Mouse (Mus musculus) megakaryocyte, adult 5-6 weeks (primary cell): ENCODE measurements around the gene Plin4. TPM values are rescaled to one million over a fixed set of nuclear protein-coding genes. Genes with fewer than 3 reads are reported as not detected.

Source experiments
- ATAC-seq: 2 replicates; pipeline ENCODE4 v1.8.0; 2016; ENCODE audit warnings: mild to moderate bottlenecking, inconsistent platforms; ENCODE audit not compliant: poor library complexity, severe bottlenecking
- total RNA-seq, 2 experiments: library from RNA; stranded (forward) in 1 of 2; stranded (reverse) in 1 of 2; fragments of 153-499, 151-499 nt in 1 of 2; fragments of 221-1000, 200-1000 nt in 1 of 2; gene quantifications; 2 replicates each; pipeline versions ENCODE4 v1.2.3 to v1.2.4; 2015 to 2017

The Plin4 gene
- 0.09 TPM in 2 replicates for total RNA-seq (2015)
- 0.18 TPM in 1 of 2 replicates, not detected in the other for total RNA-seq (2017)

DNA sequence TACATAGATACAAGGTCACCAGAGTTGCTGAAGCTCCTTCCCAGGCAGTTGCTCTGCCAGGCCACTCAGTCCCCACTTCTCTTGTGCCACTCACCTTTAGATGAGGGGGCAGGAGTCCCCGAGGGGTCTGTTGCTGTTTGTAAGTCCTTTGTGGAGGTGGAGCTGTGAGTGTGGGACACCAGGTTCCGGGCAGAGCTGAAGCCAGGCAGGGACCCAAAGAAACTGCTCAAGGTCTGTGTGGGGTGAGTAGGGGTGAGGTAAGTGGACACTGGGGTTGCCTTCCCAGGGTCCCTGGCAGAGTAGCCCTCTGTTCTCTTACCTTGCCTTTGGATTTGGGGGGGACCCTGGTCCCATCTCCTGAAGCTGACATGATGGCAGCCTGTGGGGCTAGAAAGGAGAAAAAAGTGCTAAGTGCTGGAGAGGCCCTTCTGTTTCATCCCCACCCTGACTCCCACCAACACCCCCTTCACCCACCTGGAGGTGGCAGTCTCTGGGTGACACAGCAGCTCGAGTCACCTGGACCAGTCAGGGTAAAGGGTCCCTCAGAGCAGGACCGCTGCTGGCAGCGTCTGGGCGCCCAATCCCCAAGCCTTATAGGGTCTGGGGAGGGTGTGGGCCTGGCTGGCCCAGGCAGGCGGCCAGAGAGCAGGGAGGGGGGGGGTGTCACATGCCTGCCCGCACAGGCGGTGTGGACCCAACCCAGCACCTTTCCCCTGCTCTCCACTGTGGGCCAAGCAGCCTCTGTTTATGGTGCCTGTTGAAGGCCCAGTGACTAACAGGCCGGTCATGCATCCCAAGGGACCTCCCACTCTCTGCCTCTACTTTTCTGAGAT is at the start of gene Plin4:
Plin4 (minus strand) TSS at position 585 of the 833 bp plus-strand sequence.
- ATAC-seq = no peak

DNA sequence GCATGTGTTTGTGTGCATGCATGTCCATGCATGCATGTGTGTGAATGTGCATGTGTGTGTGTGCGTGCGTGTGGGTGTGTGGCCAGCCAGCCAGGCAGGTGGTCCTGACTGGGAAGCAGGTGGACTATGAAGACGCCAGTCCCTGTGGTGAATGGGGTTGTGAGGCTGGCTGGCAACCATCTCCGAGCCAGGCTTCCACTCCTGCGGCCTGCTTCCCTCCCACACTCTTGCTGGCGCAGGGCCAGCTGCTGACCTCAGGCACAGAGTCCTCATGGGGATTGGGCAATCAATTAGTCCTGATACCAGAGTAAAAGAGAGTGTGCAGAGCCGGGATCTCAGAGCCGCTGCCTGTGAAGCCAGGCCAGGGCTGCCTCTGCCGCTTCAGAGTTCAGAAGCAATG is 44.0 kb upstream of the Plin4 start:
- peak; percentile 68 for ATAC-seq

DNA sequence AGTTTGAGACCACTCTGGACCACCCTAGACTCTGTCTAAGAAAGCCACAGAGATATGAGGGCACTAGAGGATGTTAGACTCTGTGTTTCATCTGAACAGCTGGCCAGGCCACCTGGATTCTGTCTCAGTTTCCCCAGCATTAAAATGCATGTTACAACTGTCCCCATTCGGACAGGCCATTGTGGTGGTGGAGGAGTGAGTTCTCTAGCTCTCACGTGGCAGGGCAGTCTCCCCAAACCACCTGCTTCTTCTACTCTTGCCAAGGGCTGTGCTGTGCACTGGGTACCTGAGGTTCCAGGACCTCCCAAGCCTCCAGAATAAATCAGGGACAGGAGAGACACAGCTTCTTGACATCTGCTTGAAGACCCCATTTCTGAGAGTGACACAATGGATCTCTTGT is 40.3 kb upstream of the Plin4 start:
- ATAC-seq = no peak

DNA sequence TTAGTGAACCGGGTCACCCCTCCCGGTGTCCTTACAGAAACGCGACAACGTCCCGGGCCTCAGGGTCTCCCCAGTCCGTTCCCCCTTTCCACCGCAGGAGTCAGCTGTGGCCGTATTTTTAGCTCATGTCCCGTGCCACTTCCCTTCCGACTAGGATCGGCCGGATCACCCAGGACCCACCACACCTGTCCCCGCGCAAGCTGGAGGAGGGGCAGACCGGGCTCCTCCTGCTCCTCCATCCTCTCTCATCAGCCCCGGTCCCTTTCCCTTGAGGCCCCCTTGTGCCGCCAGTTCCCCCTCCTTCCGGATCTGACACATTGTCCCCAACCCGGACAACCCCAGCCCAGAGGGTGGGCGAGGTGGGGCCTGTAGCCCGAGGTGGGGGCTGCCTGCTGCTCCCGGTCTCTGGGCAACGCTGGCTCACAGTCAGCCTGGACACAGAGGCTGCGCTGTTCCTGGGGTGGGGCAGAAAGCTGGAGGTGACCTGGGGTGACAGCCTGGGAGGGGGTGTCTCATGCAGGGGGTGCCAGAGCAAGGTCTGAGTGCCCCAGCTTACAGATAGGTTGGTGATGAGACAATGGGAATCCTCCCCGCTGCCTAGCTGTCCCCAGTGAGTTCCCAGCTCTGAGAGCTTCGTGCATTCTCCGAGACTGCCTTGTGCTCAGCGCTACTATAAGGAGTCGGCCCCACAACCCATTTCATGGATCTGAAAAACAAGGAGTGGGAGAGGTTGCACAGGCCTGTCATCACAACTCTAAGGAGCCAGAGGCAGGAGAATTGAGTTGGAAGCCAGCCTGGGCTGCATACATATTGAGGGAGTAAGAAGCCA is 39.4 kb upstream of the Plin4 start:
- no peak for ATAC-seq

DNA sequence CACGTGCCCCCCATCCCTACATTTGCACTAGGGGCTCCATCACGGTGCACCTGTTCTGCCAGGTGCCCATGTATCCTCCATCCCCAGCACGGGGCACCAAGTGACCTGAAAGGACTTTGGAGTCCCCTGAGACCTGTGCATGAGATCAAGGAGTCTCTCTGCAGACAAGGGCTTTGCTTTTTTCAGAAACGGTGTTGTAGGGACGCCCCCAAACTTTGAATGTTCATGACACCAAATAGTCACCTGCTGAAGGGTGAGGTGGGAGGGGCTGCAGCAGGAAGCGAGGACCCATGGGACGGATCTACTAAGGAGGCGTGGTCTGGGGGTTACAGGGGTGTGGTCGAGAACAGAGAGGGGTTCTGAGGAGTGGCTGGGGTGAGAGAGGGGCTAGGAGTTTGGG is 38.7 kb upstream of the Plin4 start:
- no peak for ATAC-seq

DNA sequence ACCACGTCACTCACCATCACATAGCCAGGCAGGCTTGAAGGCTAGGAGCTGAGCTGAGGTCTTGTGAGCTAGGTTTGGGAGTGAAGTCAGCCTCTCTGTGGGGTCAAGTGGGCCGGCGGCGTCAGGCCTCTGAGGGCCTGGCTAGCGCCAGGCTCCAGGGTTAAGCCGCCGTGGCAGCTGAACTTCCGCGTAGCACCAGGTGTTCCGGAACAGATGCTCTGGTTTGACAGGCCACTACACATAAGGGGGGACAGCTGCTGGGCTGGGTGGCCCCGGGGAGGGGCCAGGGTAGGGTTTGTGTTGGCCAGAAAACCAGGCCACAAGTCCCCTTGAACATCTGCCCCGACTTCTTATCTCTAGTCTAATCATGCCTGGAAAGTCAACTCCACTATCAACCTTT is 37.8 kb upstream of the Plin4 start:
- ATAC-seq = no peak

DNA sequence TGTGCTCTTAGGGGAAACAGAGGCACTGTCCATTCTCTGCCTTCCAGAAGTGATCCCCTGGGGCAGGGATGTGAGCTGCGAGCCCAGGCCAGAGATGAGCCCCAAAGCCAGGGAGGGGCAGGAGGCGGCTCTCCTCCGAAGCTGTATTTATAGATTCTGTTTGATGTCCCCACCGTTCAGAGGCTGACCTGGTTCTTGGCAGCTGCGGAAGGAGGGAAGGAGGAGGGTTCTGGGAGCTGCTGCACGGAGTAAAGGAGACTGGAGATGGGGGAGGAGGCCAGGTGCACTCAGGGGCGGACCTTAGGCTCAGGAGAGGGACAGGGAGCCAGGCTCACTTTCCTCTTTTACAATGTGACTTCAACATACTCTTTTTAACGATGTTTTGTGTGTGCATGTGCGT is 36.5 kb upstream of the Plin4 start:
- ATAC-seq = no peak

DNA sequence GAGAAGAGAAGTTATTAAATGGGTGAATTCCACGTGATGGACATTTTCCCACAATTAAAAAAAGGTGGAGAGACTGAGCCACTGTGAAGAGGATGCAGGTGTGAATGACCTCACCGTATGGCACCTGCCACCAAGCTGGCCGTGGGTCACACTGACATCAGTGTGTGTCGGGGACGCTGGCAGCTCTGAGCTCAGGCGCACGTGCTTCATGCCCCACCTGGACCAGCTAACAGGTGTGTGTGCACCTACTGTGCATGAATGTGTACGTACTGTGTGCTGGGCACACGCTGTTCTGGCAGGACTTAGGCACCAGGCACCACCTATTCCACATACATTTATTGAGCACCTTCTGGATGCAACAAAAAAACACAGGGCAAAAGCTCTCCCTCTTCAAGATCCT is 34.9 kb upstream of the Plin4 start:
- ATAC-seq = no peak

DNA sequence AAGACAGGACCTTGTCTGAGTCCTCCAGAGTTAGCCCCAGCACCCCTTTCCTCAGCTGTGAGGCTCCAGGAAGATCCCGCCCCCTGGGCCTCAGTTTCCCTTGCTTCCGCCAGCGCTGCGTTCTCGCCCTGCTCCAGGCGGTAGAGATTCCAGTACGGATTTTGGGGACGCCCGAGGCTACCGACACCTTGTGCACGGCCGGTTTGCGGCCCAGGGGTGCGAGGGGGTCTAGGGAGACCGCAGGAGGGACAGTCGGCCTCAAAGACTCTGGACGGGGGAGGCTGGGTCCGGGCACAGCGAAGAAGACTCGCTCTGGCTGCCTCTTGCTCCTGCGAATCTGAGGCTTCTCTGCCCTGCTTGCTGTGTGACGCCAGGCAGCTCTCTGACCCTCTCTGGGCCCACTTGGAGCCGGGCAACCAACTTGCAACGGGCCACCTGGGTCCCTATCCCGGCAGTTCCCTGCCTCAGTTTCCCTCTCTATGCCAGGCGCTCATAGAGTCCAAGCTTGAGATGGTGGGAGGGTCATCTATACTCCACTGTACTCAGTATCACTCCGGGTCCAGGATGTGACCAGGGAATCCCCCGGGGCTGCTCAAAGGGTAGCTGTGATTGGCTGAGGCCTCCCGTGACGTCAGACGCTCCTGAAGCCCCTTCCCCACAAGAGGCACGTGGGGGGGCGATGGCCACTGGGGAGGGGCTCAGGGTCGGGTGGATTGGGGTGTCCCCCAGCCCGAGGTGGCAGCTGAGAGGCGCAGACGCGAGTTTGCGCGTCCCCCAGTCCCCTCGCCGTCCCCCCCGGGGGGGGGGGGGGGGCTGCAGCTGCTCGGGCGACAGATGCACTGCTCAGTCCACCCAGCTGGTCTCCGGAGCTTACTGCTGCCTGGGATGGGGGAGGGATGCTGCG is 32.4 kb upstream of the Plin4 start:
- ATAC-seq = no peak

DNA sequence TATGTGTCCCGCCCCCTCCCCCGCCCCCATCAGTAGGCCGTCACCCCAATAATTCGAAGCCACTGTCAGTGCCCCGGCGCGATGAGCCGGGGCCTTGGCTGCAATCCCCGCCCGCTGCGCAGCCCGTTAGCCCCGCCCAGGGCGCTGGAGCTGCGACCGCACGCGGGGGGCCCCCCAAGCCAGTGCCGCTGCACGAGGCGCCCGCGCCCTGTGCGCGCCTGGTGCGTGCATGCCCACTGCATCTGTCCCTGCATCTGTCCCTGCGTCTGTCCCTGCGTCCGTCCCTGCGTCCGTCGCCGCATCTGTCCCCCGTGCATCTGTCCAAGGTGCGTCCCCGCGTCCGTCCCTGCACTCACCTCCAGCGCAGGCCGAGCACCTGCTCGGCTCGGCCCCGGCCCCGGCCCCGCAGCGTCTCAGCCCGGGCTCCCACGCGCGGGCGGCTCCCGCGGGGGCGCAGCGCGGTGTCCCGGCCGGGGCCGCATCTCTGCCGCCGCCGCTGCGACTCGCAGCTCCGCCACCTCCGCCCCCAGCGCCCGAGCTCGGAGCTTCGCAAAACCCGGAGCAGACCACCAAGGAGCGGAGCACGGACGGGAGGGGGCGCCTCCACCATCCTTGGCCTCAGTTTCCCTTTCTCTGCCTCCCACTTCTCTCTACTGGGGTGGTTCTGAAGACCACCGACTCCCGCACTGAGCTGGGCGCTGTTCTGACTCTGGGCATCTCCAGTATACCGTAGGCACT is 30.4 kb upstream of the Plin4 start, which contains the start of gene Sema6b:
Sema6b (minus strand) TSS at position 486 of the 738 bp plus-strand sequence.
- ATAC-seq = 0 out of 2 replicates have a peak, but pooled peaks have one; percentile 20

DNA sequence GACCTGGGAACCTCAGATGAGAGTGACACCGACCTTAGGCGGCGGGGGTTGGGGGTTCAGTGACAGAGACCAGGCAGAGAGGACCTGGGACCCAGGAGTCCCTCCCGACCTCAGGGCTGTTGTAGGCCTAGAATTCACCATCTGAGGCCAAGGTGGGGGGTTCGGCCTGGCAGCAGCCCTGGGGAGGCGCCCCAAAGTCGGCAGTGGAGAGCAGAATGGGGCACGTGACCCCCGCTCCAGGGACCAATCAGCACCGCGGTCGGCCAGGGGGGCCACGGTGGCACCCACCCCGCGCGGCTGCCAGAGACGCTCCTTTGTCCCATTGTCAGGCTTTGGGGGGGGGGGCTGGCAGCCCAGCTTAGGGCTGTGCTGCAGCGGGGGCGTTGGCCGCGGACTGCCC is 29.8 kb upstream of the Plin4 start:
- no peak for ATAC-seq

DNA sequence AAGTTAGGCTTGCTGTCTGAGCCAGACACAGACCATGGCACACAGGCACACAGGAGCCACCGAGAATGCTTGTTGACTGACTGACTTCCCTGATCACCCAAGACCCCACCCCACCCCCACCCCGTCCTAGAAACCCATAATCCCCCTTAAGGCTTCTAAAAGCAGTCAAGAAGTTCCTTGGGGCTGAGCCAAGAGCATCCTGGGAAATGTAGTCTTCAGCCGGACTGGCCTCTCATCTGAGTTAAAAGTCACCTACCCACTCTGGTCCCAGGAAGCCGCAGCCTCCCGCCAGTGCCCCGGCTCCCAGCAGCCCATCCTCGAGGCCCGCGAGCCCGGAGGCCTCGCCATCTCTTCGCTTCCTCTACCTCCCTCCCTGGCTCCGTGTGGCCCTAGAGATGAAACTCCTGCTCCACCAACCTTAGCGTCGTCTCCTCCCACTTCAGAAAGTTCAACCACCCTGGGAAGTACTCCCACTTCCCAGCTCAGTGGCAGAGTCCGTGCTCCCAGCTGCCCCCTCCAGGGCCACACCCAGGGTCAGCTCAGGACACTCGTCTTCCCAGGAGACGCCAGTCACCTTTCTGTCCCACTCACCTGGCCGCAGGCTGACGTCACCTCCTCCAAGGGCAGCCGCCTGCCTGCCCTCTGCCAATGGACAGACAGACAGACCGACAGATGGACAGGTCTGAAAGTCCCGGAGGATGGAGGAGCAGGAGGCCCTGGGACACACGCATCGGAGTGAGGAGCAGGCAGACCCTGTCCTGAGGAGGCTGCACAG is 28.4 kb upstream of the Plin4 start:
- no peak for ATAC-seq

DNA sequence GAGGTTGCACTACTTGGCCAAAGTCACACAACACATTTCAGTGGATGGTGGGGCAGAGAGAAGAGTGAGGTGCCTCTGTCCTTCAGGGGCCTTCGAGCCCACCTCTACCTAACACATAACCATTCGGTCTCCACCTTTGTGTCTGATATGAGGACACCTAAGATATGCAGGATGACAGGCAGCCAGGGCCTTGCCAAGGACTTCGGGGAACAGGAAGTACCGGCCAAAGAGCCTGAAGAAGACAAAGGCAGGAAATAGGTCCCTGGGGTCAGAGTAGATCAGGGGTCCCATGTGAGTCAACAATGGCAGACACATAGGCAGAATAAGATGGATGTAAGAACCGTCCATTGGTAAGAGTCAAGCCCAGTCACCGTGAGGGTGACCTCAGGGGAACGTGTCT is 27.0 kb upstream of the Plin4 start:
- ATAC-seq = no peak

DNA sequence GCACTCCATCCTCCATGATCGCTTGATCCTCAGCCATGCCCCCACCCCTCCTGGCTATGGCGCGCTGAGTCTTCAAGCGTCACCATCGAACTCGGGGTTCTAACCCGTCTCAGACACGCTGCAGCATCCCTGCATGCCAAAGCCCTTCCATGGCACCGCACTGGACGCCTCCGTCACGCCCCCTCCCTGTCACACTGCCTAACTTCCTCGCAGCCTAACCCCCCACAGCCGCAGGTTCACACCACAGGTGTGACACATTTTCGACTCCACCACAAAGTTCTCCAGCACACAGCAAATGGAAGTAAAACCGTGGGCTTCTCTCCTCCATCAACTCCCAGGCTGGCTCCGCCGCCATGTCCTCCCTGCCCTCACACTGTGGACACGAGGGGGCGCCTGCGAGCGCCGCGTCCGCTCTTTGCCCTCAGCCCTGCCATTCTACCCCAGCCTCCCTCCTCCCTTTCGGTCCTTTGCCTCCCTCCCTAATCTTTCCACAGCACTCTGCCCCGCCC is 24.9 kb upstream of the Plin4 start:
- peak; percentile 77 for ATAC-seq

DNA sequence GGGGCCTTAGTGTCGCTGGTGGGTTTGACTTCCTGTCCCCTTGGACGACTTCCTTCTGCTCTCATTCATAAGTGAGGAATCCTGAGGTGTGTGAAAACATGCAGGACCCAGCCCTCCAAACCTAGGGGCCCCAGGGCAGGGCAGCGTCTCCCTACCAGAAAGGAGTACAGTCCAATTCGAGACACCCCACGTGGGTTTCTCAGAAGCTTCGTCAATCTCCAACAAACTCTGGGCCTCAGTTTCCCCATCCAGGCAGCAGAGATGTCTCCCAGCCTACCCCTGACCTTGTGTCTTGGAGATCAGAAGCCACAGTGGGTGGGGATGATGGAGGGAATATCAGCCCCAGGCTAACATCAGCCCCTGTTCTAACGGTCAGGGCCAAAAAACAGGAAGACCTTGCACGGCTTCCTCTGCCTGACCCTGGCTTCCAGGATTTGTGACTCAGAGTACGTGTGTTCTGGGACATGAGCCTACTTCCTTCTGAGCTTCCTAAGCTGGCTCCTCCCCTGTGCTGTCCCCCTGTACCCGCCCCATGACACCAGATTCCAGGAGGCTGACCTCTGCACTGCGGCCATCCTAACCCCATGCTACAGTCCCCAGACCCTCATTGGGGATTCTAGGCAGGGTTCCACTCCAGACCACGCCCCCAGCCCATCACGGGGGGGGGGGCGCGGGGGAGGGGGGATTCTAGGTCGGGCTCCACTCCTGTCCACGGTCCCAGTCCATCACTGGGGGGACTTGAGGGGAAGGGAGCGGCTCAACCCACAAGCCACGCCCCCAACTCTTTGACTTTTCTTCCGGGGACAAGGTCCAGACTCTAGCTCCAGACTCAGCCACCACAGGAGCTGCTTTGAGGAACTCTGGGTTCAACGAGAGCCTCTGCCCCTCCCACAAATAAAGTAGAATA is 24.1 kb upstream of the Plin4 start:
- peak; percentile 69 for ATAC-seq

DNA sequence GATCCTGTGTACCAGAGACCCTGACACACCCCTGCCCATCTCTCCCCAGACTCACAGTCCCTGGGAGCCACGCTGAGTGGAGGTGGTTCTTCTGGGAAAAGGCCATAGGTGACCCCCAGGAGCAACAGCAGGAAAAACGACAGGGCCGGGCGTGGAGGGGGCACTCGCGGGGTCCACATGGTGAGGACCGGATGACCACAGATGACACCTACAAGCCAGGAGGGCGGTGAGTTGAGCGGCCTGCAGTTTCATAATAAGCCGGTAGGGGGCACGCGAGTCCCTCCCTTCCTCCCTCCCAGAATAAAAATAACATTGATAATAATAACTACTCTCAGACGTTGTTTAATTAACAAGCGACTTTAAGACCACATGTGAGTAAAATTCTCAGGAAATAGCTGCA is 23.1 kb upstream of the Plin4 start:
- peak; percentile 39 for ATAC-seq

DNA sequence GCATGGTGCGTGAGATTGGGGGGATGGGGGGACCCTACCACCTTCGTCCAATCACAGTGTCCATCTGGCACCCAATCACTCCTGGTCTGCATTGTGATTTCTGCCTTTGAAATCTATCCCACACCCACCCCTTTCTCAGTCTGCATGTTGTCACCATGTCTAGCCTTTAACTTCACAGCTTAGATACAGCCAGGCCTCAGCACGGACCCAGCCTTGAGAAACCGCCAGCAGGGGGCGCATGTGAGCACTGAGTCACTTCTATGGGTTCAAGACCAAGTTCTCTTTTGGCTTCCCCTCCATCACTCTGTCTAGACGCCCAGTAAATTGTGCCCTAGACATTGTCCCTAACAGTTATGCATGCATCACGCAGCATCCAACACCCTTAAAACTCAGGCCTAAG is 22.2 kb upstream of the Plin4 start:
- ATAC-seq = no peak

DNA sequence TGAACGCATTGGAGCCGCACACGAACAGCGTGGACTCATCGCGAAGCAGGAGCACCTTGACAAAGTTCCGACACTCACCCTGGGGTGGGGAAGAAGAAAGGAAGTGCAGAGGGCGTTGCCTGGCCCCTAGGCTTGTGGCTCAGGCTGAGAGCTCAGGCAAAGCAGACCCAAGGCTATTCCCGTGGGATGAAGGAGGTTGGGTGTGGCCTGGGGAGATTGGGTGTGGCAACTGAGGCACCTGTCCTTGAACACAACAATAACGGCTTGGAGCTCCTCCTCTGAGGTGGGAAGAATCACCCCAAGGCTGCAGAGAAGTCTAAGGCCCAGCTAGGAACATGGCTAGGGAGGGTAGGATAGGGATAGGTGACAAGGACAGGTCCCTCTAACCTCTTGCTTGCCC is 21.5 kb upstream of the Plin4 start:
- ATAC-seq = no peak
